Mouse (Mus musculus) C2C12 (cell line): ENCODE results near the gene Tssk4. TPM values are rescaled to one million over a fixed set of nuclear protein-coding genes. Genes with fewer than 3 reads are reported as not detected.
A peak's percentile ranks its signal among the peaks of the same experiment; 100 is the strongest.

Experiments
- H3K27me3 ChIP-seq: one replicate; pipeline ENCODE4 v1.6.1; 2011; ENCODE audit not compliant: control insufficient read depth, insufficient read depth, insufficient read length
- H3K36me3 ChIP-seq: one replicate; pipeline ENCODE4 v1.6.1; 2011; ENCODE audit not compliant: control insufficient read depth, insufficient read depth
- H3K4me3 ChIP-seq: one replicate; pipeline ENCODE4 v1.5.1; 2011; ENCODE audit warnings: mild to moderate bottlenecking, control low read depth; ENCODE audit not compliant: poor library complexity, insufficient read depth, severe bottlenecking
- H3K79me2 ChIP-seq: one replicate; pipeline ENCODE4 v1.6.1; 2011; ENCODE audit not compliant: control insufficient read depth, insufficient read depth
- H3K79me3 ChIP-seq: one replicate; pipeline ENCODE4 v1.6.1; 2011; ENCODE audit warnings: low read depth, control low read depth
- H3ac ChIP-seq: one replicate; pipeline ENCODE3; 2011; ENCODE audit warnings: low read depth; ENCODE audit not compliant: control insufficient read depth, insufficient read length
- CEBPB ChIP-seq: IDR thresholded peaks from one replicate; pipeline ENCODE4 v1.6.1; 2011; ENCODE audit warnings: low read depth, mild to moderate bottlenecking, control low read depth, moderate library complexity
- CTCF ChIP-seq: IDR thresholded peaks from one replicate; pipeline ENCODE4 v1.5.1; 2011; ENCODE audit not compliant: control insufficient read depth, insufficient read depth, insufficient read length
- FOSL1 ChIP-seq: IDR thresholded peaks from one replicate; pipeline ENCODE4 v1.8.0; 2011; ENCODE audit warnings: mild to moderate bottlenecking, low read length; ENCODE audit not compliant: poor library complexity, insufficient read depth, severe bottlenecking
- MAX ChIP-seq: IDR thresholded peaks from one replicate; pipeline ENCODE4 v1.6.1; 2011; ENCODE audit warnings: mild to moderate bottlenecking, control low read depth
- MYOD1 ChIP-seq: IDR thresholded peaks from one replicate; pipeline ENCODE4 v1.6.1; 2011; ENCODE audit warnings: low read depth; ENCODE audit not compliant: control insufficient read depth, insufficient read length
- MYOG ChIP-seq: IDR thresholded peaks from one replicate; pipeline ENCODE4 v1.6.1; 2011; ENCODE audit not compliant: control insufficient read depth, insufficient read length; ENCODE audit errors: extremely low read depth
- USF1 ChIP-seq: IDR thresholded peaks from one replicate; pipeline ENCODE4 v1.6.1; 2011; ENCODE audit warnings: low read depth, mild to moderate bottlenecking, control low read depth, moderate library complexity
- polyA plus RNA-seq: library from polyadenylated mRNA; unstranded; fragments of >200 nt; fragmentation: generic; extraction: Trizol; gene quantifications from one replicate; pipeline ENCODE4 v1.2.1, GENCODE M21; 2012; ENCODE audit warnings: missing spikeins

The Tssk4 gene
- polyA plus RNA-seq, 1 experiment = 0.43 TPM

GRCm38 (mm10) chr14:55671486-55671832 lies 21.5 kb downstream of the Tssk4 start:
- Histone ChIP-seq H3K79me3 (peaks cover 54% of the 10 kb centered on the region), H3K4me3 (peak overlapping the region; percentile 75), H3ac (peak overlapping the region; percentile 92), H3K27me3 (no peaks in the 10 kb centered on the region), H3K36me3 (peaks cover 37% of the 10 kb centered on the region), H3K79me2 (peaks cover 76% of the 10 kb centered on the region)
- no peak for TF ChIP-seq MYOG

GRCm38 (mm10) chr14:55671833-55672740 lies 22.1 kb downstream of the Tssk4 start, which contains the start of the genes Gmpr2 and Nedd8:
Gene Gmpr2, plus strand, starts transcription at chr14:55671941.
Gene Nedd8, minus strand, starts transcription at chr14:55672124.
- H3K27me3 ChIP-seq = no peaks in the 10 kb centered on the region
- TF ChIP-seq MAX (peak; percentile 89), USF1 (no peak)
- H3ac ChIP-seq = peak within 1 kb of the TSS; percentile 92
- peak within 1 kb of the TSS; percentile 75 for H3K4me3 ChIP-seq
- peaks cover 70% of the 10 kb centered on the region for H3K79me2 ChIP-seq
- H3K36me3 ChIP-seq = peaks cover 44% of the 10 kb centered on the region
- peaks cover 50% of the 10 kb centered on the region for H3K79me3 ChIP-seq

DNA sequence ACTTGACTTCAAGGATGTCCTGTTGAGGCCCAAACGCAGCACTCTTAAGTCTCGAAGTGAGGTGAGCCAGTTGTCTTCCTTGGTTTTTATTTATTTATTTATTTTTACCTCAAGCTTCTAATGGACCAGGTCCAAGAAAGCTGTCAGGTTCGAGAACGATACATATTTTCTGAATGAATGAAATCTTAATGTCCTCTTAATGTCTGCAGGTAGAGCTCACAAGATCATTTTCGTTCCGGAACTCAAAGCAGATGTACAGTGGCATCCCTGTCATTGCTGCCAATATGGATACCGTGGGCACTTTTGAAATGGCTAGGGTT lies 22.7 kb downstream of the Tssk4 start:
- H3K36me3 ChIP-seq = peaks cover 50% of the 10 kb centered on the region
- TF ChIP-seq MYOG (no peak), FOSL1 (no peak), MYOD1 (no peak), CEBPB (no peak), USF1 (no peak), CTCF (no peak), MAX (no peak)
- H3K79me2 ChIP-seq = peaks cover 64% of the 10 kb centered on the region
- peak overlapping the region; percentile 75 for H3K4me3 ChIP-seq
- peak overlapping the region; percentile 62 for H3ac ChIP-seq
- no peaks in the 10 kb centered on the region for H3K27me3 ChIP-seq
- H3K79me3 ChIP-seq = peaks cover 46% of the 10 kb centered on the region

DNA sequence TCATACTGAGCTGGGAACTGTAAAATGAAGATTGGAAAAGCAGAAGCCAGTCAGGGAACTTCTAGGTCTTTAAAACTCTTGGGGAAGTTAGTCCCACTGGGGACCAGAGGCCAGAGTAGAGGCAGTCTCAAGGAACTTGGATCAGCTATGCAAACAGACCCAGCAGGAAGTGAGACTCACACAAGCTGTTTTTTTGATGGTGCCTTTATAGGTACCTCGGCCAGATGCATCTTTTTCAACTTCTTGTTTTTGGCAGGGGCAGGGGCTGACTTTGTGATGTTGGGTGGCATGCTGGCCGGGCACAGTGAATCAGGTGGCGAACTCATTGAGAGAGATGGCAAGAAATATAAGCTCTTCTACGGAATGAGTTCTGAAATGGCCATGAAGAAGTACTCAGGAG lies 27.6 kb downstream of the Tssk4 start:
- Histone ChIP-seq H3K79me2 (peaks cover 36% of the 10 kb centered on the region), H3K27me3 (no peaks in the 10 kb centered on the region), H3K36me3 (peaks cover 55% of the 10 kb centered on the region), H3K4me3 (no peak overlapping the region), H3ac (no peak overlapping the region), H3K79me3 (peaks cover 16% of the 10 kb centered on the region)
- TF ChIP-seq CTCF (no peak), MYOD1 (no peak), MAX (no peak), USF1 (no peak), FOSL1 (no peak), MYOG (no peak), CEBPB (no peak)

DNA sequence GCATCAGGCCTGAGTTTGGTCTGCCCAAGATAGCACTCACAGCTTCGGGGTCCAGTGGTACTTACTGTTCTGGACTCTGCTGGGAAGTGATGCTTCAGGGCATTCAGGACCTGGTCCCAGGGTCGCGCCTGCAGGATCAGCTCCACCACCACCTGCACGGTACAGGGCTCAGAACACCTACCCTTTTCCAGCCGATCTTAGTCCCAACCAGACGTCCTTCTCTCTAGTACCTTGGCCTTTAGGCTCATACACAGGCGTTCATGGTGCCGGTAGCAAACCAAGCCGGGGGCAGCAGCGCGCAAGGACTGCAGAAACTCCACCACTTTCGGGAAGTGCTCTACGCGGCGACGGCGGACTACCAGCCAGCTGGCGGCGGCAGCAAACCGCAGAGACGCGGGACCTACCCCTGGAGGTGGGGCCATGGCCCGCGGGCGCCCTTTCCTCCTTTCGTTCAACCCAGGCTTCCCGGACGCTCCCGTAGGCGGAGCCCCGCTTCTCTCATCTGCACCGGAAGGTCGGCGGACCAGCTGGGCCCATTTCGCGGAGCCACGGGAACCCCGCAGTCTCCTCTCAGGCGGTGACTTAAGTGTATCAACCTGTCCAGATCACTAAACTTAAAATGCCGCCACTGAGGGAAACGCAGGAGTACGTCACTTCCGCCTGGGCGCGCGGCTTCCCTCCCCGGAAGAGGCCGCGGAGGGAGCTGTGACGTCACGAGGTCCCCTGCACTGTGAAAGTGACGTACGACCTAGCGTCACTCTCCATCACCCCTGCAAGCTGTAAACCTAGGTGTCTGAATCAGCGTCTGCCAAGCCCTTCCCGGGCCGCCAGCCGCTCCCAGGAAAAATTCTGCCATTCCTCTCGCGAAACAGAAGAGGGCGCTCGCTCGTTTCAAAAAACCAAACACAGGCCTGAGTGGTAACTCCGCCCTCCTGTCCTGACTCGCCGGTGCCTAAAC lies 31.5 kb downstream of the Tssk4 start, which contains the start of gene Tinf2:
Tinf2 (minus strand) TSS at position 661 of the 958 bp plus-strand sequence.
- Histone ChIP-seq H3K36me3 (peaks cover 39% of the 10 kb centered on the region), H3K79me2 (peaks cover 18% of the 10 kb centered on the region), H3K27me3 (no peaks in the 10 kb centered on the region), H3K79me3 (peaks cover 7% of the 10 kb centered on the region), H3ac (peak within 1 kb of the TSS; percentile 72), H3K4me3 (peak within 1 kb of the TSS; percentile 61)
- TF ChIP-seq CTCF (peak; percentile 15), FOSL1 (no peak), USF1 (no peak), MAX (no peak), CEBPB (no peak), MYOD1 (no peak)

DNA sequence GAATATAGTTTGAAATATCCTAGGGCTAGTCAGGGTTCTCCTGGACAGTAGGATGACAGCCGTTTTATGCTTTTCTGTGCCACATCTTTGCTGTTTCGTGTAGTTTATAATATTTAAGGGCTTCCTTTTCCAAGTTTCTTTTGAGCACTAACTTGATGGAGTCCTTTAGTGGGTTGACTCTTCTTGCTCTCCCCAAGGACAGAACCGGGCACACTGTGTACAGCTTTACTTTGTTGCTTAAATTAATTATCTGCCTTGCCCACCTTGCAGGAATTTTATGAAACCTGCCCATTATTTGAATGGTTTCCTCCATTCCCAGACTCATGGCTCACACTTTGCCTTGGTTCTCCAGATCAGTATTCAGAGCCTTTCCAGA lies 32.1 kb downstream of the Tssk4 start:
- H3ac ChIP-seq = no peak overlapping the region
- H3K79me3 ChIP-seq = peaks cover 7% of the 10 kb centered on the region
- TF ChIP-seq CEBPB = no peak
- no peak for TF ChIP-seq FOSL1
- no peak for TF ChIP-seq MYOD1
- TF ChIP-seq CTCF = no peak
- TF ChIP-seq MAX = no peak
- no peak for TF ChIP-seq USF1
- TF ChIP-seq MYOG = no peak
- H3K36me3 ChIP-seq = peaks cover 33% of the 10 kb centered on the region
- H3K27me3 ChIP-seq = no peaks in the 10 kb centered on the region
- H3K4me3 ChIP-seq = peak overlapping the region; percentile 18
- H3K79me2 ChIP-seq = peaks cover 18% of the 10 kb centered on the region
